Mouse (Mus musculus): ENCODE results near the gene Pde8a.

Pde8a gene

DNA sequence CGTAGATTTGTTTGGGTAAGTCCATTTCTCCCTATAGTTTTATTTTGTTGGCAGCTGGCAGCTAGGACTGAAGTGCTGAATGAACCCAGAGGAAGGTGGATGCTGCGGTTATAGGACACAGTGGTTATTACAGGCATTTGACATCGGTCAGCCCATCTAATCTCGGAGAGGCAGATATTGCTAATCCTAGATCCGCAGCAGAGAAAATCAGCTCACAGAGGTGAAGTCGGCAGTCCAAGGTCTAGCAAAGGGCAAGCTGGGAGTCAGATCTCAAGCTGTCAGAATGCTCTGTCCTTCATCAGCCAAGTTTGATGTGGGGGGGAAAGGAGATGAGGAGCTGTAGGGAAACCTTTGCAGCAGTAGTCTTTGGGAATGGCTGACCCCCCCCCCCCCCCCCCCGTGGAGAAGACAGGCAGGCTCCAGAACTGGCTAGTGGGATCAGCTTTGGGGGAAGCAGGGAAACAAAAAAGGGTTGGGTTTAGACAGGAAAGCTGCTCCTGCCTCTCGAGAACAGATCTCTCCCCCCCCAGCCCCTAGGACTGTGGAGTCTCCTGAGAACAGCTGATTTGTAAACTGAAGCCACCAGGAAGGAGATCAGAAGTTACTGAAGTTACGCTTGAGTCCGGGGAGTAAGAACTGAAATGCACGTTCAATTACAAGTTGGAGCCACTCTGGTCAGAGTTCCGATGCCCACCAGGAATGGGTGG is 3.3 kb upstream of the Pde8a start:
- DNase-seq (ENCODE audit: low read depth, low spot score) = no peak

DNA sequence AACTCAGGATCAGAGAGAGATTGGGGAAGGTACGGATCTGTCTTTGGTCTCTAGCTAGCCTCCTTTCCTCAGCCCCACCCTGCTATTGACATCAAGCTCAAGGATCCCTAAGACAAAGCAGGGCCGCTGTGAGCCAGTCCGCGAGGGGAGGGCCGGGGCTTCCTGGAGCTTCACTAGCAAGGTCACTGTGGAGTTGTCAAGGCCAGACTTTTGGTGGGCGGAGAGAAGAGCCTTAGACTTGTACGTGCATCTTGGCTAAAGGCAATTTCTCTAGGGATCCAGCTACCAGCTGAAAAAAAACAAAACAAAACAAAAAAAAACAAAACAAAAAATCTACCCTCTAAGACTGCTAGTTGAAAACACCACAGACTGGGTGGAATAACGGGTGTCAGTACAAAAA is 1.6 kb upstream of the Pde8a start:
- no peak for DNase-seq (ENCODE audit: low read depth, low spot score)

DNA sequence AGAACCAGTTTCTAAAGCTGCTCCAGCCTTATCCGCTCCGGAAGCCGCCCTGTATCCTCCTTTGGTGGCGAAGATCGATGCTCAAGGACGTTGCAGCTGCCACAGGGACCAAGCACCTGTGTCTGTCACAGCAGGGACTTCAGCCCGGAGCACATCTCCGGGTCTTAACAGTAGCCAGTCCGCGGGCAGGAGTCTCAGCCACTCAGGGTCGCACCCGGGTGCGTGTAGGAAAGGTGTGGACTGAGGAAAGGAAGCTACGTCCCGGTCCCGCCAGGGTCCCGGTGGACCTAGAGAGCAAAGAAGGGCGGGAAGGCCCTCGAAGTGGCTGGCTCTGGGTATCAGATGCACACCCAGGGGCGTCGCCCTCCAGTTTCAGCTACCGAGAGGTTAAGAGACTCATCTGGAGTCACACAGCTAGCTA is 1.1 kb upstream of the Pde8a start:
- no peak for DNase-seq (ENCODE audit: low read depth, low spot score)

DNA sequence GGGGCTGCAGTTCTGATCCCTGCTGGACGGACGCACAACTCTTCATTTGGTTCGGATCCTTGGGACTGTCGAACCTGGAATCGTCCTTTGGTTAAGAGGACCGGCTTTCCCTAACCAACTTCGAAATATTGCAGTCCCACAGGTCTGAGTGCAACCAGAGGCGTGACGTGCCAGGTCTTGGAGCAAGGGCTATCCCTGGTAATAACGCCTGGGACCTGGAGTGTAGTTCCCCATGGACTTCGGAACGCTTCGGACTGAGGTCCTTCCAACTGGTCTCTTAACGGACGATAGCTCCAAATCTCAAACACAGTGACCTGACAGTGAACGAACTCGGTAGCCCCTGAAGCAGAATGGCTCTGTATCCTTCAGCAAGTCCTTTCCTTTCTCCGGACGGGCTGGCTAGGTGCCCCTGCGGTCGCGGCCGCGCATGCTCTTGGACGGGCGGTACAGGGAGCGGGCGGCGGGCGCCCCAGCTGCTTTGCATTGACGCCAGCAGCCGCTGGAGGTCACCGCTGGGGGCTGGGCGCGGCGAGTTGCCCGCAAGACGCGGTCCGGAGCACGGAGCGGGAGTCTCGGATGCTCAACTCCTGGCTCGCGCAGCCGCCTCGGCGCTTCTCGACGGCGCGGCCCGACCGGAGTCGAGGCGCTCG is 574 bp upstream of the Pde8a start:
- DNase-seq (ENCODE audit: low read depth, low spot score) = no peak

DNA sequence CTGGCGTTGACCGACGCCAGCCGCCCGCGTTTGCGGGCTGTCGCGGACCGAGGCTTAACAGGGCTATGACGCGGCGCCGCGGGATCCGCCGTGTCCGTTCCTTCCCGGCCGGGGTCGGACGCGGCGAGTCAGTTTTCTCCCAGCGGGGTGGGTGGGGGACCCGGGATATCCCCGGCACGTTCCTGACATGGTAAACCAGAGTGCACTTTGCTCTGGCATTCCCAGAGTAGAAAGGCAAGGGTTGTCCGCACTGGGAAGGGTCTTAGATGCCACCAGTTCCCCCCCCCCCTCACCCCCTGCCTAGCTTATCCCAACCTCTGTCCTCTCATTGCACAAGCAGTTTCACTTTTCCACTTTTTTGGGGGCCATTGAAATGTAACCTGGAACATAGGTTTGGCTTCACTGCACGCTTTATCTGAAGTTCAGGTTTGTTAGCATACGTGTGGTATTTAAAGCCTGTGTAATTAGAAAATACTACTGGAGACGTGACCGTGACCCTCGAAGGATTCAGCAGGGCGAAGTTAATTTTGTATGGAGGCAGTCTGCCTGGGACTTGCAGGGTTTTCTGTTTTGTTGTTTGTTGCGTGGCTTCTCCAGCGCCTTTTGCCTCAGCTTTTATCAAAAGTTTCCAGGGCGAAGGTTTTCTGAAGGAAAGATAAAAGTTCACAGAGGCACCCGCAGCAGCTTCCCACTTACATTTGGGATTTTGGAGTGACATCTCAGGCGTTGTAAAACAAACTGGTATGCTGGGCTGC is 934 bp downstream of the Pde8a start:
- no peak for DNase-seq (ENCODE audit: low read depth, low spot score)

DNA sequence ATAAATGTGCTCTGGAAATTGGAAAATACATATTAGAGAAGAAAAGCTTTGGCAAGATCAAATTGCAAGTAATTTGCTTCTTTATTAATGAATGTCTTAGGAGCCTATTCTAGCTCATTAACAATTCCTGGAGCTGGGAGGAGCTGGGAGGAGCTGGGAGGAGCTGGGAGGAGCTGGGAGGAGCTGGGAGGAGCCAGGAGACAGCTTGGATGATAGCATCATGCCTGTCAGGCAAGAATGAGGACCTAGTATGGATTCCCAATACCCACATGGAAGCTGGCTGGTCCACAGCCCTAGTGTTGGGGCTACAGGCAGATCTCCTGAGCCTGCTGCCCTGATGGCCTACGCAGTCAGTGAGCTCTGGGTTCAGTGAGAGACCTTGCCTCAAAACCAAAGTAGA is 2.6 kb downstream of the Pde8a start:
- DNase-seq (ENCODE audit: low read depth, low spot score) = no peak

DNA sequence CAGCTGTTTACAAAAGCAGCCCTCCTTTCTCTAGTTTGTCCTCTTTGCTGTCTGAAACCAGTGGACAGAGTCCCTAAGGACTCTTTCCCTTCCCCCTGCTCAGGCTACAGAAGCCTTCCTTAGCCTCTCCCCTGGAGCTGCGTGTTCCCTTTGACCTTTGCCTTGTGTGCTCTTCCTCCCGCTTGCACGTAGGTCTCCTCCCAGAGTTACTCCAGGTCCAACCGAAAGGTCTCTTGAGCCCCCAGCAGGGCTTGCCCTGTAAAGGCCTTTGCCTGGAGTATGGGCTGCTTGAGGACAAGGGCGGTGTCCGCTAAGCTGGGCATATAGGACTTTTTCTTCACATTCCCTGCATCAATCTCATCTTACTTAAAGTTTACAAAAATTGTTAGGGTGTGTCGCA is 5.9 kb downstream of the Pde8a start:
- no peak for DNase-seq (ENCODE audit: low read depth, low spot score)

DNA sequence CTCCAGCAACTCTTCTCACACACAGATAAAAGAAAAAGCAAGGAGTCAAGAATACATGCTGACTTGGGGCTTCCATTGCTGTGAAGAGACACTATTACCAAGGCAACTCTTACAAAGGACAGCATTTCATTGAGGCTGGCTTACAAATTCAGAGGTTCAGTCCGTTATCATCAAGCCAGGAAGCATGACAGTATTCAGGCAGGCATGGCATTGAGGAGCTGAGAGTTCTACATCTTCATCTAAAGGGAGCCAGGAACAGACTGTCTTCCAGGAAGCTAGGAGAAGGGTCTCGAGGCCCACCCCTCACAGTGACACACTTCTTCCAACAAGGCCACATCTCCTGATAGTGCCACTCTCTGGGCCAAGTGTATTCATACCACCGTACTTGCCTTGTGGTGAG is 7.0 kb downstream of the Pde8a start:
- DNase-seq (ENCODE audit: low read depth, low spot score) = no peak

DNA sequence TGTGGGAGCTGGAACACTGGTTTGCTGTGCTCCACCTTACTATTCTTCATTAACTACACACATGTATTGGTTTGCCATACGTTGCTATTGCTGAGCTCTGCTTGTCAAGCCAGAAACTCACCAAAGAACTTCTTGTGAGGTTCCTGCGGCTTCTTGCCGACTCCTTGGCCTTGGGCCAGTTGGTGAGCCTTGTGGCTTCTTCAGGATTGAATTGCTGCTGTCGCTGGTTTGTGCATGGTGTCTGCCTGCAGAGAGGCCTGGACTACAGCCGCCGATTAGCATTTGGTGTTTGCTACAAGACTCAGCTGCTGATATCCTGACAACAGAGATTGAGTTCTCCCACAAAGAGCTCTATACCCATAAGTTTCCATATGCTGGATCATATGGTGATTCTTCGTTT is 10.9 kb downstream of the Pde8a start:
- DNase-seq (ENCODE audit: low read depth, low spot score) = no peak

DNA sequence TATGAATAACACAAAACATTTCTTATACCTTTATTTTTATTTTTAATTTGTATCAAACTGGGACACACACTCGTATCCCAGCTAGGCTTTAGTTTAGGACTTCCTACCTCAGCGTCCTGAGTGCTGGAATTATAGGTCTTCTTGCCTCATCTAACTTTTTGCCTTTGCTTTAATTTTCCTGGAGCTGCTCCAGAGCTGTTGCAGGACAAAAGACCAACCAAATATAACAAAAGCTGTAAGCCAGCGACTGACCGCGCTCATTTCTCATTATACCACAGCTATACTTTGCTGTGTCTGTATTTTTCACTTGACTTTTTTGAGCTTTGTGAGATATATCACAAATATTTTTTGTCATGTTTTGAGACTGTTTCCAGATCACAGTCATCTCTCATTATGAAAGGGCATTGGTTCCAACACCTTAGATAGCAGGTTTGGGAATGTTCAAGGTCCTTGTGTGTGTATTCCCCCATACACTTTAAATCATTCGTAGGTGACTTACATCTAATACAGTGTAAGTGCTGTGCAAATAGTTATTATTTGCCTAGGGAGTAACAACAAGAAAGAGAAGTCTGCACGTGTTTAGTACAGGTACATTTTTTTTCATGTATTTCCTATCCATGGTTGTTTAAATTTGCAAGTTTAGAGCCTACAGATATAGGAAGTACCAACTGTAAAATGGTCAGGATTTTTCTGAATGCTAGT is 16.8 kb downstream of the Pde8a start:
- no peak for DNase-seq (ENCODE audit: low read depth, low spot score)

DNA sequence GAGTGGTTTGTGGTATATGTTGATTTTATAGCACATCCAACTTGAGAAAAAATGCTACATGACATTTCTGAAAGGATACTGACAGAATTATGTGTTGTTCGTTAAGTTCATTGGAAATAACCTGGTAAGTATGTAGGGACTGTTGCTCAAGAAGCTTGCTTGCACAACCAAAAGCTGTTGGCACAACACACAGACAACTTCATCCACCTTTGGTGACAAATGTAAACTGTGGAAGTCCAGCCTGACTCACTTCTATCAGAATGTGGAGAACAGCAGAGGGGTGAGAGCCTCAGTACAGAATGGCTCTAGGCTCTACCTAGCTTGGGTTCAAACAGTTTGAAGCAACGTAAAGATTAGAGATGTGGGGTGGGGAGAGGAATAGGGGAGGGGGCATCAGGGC is 19.3 kb downstream of the Pde8a start:
- peak; percentile 25 for DNase-seq (ENCODE audit: low read depth, low spot score)

DNA sequence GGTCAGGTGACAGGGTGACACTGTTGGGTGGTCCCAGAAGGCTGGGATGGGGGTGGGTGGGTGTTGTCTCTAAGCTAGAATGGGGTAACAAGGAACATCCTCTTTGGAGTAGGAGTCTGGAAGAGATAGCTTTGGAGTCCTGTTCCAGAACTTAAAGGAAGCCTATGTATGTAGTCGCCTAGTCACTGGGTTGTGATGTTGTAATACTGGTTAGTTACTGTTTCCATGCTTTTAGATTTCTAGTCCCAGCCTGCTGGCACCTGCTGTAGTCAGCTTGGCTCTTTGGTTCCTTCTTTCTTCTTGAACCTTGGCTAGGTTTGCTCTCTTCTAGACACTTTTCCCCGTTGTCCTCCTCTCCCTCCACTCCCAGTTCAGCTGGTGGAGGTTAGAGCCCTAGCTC is 21.7 kb downstream of the Pde8a start:
- DNase-seq (ENCODE audit: low read depth, low spot score) = no peak

DNA sequence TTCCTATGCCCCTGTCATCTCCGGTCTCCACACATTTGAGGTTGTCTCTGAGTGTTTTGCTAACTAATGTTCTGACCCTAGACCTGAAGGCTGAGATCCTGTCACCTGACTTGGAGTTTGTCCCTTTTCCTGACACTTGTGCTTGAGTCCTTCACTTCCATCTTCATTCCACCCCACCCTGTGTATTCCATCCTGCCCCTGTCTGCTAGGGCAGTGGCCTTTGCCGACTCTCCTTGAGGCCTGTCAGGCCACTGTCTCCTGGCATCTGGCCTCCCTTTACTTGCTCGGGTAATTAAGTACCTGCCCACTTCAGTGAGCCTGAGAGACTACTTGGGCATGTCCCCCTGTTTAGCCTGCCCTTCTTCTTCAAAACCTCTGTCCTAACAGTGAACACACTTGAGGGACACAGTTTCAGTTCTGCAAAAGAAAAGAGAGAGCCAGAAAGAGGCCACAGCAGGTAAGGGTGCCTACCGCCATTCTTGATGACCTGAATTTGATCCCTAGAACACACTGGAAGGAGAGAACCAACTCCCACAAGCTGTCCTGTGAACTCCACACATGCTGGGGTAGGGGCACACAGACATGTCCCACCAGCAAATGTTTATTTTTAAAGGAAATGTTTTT is 22.3 kb downstream of the Pde8a start:
- DNase-seq (ENCODE audit: low read depth, low spot score) = no peak

DNA sequence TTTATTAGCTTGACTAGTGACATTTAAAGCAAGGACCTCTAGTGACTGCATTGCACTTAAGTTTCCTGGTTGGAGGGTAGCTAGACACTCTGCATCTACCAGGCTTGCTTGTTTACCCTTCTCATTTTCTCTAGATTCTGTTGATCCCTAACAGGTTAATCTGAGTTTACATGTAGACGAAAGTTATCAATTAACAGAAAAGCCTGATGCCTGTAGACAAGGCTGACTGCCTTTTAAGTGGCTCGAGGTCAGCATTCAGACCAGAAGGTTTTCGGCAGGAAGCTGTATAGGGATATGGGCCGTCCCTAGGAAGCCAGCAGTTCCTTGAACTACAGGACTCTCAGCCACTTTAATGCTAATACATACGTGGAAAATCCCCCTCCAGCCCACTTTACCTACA is 30.0 kb downstream of the Pde8a start:
- DNase-seq (ENCODE audit: low read depth, low spot score) = no peak

DNA sequence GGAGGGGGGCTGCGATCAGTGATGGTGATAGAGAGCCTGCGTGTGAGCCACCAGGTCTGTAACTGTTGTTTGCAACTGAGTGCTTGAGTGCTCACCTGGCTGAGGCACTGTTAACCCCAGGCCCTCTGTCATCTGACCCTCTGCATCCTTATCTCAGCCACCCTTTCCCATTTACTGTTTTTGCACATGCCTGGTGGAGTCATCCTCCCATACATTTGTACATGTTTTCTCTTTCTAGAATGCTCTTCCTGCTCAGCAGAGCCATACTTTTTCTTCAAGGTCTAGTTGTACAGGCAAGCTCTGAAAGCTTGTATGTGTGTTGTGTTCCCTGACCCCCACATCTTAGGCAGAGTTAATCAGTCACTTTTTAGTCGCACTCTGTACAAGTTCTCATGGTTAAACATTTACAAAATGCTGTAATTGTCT is 36.5 kb downstream of the Pde8a start:
- DNase-seq (ENCODE audit: low read depth, low spot score) = no peak

DNA sequence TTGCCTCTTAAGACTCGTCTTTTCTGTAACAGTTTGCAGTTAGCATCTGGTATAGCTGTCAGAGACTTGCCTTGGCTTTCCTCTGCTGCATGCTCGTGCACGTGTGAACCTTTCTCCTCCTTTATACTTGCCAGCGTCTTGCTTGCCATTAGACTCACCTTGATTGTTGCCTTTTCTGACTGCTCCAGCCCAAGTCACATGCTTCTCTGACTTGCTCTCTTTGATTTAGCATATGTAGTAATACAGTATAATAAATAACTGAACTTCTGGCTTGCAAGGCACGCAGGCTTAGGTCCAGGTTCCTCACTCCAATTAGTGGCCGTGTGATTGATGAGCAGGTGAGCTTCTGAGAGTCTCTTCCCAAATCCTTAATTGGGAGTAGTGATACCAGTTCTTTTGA is 37.2 kb downstream of the Pde8a start:
- DNase-seq (ENCODE audit: low read depth, low spot score) = no peak

DNA sequence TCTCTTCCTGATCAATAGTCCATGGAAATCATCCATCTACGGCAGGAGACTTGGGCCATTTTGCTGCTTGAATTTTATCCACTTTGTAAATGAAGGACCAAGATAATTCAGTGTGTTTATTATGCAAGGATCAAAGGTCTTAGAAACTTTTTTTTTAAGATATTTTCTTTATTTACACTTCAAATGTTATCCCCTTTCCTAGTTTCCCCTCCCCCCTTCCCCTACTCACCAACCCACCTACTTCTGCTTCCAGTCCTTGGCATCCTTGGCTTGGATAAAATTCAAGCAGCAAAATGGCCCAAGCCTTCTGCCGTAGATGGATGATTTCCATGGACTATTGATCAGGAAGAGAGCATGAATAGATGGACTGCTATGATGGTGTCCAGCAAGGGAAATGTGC is 38.1 kb downstream of the Pde8a start:
- no peak for DNase-seq (ENCODE audit: low read depth, low spot score)

DNA sequence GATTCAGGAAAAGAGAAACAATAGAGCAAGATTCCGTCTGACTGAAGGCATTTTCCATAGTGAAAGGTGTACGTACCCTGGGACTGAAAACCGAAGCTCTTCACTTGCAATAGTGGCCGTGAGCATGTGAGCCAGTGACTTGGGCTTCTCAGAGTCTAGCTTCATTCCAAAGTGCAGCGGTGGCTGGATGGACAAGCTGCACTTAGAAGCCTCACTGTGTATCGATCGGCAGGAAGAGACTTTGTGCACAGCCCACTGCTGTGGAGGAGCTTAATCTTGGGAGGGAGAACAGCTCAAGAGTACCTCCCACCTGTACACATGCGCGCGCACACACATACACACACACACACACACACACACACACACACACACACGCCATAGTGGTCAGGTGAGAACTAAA is 39.9 kb downstream of the Pde8a start:
- no peak for DNase-seq (ENCODE audit: low read depth, low spot score)

DNA sequence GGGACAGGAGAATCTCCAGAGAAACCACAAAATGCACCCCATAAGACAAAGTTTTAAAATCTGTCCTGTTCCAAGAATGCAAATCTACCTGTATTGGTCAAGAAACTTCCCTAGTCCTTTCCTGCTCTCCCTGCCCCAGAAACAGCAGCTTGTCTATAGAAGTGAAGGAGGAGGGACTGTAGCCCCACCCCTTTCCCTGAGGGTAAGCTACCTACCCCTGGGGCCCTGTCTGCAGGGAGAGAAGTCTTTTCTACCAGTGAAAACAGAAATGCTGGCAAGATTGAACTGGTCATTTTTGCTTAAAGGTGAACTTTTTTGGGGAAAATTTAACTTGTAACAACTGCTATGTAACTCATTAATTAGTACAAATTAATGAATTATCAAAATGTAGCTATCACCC is 41.2 kb downstream of the Pde8a start:
- DNase-seq (ENCODE audit: low read depth, low spot score) = no peak

DNA sequence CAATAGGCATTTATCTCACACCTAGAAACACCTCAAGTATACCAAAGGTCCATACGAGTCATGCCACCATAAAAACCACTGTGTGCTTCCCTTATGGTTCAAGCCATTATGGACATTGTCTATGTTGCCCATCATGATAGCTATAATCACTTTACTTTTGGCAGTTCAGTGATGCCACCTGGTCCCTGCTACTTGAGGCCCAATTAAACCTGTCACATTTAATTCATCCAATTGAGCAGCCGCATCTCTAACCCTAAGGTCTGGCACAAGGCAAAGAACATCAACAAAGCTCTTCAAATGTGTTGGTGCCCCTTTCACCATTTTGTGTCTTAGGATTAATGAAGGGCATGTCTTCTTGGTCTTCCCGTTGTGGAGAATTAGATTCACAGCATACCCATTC is 42.1 kb downstream of the Pde8a start:
- no peak for DNase-seq (ENCODE audit: low read depth, low spot score)

DNA sequence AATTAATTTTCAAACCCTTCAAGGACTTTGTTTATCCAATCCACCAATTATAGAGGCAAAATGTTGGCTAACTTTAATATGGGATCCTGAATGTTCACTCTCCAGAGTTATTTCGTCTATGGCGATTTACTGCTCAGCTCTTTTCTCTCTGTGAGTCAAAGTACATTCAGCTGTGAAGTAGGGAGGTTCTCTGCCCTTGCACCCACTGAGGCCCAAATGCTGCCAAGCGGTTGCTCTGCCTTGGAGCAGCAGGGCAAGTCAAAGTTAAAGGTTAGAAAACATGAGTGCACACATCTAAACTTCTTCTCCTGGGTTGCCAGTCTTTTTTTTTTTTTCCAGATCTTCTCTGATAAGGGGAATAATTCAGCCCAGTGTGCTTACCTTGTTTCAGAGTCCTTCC is 43.4 kb downstream of the Pde8a start:
- DNase-seq (ENCODE audit: low read depth, low spot score) = no peak

DNA sequence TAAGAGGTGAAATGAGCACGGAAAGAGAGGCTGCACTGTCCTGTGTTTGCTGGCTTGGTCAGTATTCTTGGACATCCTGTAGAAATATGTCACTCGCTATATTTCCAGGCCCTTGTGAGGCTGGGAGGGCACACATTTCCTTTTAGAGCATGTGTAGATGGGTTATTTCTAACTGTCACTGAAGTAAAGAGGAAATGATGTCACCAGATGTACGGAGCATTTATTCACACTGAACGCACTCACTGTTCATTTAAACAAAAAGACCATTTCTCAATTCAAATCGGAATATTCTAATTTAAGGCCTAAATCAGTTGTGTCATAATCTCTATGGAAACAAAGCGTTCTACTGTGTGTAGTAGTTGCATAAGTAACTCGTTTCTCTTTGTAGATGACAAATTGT is 48.2 kb downstream of the Pde8a start:
- no peak for DNase-seq (ENCODE audit: low read depth, low spot score)
